Mouse (Mus musculus): ENCODE results near the gene Acr. TPM values are rescaled to one million over a fixed set of nuclear protein-coding genes. Genes with fewer than 3 reads are reported as not detected.

Acr gene
- polyA plus RNA-seq, 1 experiment: 3.2 TPM

GRCm38 (mm10) chr15:89559202-89559731 is 8.9 kb upstream of the Acr start:
- Histone ChIP-seq H3K4me3 (ENCODE audit: insufficient read depth, low read length) (no peak overlapping the region), H3K27ac (ENCODE audit: insufficient read depth, low read length) (no peak overlapping the region), H3K4me1 (ENCODE audit: control insufficient read depth, insufficient read depth, low read length) (no peaks in the 10 kb centered on the region; the same call in 1 of the 2 replicates)
- TF ChIP-seq POLR2A (IDR thresholded peaks at IDR 0.05; ENCODE audit: extremely low read depth, insufficient read depth, low read length): no peak
- TF ChIP-seq CTCF (IDR thresholded peaks at IDR 0.05; ENCODE audit: extremely low read depth, insufficient read depth, low read length): no peak

DNA sequence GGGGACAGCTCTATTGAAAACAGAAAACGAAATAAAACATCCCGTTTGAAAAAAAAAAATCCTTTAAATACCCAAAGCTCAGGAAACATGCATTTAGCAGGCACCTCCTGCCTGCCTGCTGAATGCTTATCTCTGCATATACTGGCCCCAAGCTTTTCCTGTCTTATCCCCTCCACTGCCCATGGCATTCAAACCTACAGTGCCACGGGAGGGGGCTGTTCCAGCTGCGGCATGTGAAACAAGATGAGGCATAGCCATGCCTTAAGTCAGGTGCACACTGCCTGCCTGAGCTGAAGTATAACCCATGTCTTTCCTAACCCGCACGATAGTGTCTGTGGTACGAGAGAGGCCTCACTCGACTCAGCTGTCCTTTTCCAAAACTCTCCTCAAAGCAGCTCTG is 4.0 kb downstream of the Acr start:
- TF ChIP-seq CTCF (IDR thresholded peaks at IDR 0.05; ENCODE audit: extremely low read depth, insufficient read depth, low read length) (no peak), POLR2A (IDR thresholded peaks at IDR 0.05; ENCODE audit: extremely low read depth, insufficient read depth, low read length) (no peak)
- no peak overlapping the region for H3K27ac ChIP-seq (ENCODE audit: insufficient read depth, low read length)
- H3K4me3 ChIP-seq (ENCODE audit: insufficient read depth, low read length): no peak overlapping the region
- no peaks in the 10 kb centered on the region for H3K4me1 ChIP-seq (ENCODE audit: control insufficient read depth, insufficient read depth, low read length)

GRCm38 (mm10) chr15:89582494-89582893 is 14.4 kb downstream of the Acr start:
- no peak overlapping the region for H3K4me3 ChIP-seq (ENCODE audit: insufficient read depth, low read length)
- no peak overlapping the region for H3K27ac ChIP-seq (ENCODE audit: insufficient read depth, low read length)
- H3K4me1 ChIP-seq (ENCODE audit: control insufficient read depth, insufficient read depth, low read length): no peaks in the 10 kb centered on the region
- no peak for TF ChIP-seq CTCF (IDR thresholded peaks at IDR 0.05; ENCODE audit: extremely low read depth, insufficient read depth, low read length)
- TF ChIP-seq POLR2A (IDR thresholded peaks at IDR 0.05; ENCODE audit: extremely low read depth, insufficient read depth, low read length): peak; percentile 34; the same call in 1 of the 2 replicates

DNA sequence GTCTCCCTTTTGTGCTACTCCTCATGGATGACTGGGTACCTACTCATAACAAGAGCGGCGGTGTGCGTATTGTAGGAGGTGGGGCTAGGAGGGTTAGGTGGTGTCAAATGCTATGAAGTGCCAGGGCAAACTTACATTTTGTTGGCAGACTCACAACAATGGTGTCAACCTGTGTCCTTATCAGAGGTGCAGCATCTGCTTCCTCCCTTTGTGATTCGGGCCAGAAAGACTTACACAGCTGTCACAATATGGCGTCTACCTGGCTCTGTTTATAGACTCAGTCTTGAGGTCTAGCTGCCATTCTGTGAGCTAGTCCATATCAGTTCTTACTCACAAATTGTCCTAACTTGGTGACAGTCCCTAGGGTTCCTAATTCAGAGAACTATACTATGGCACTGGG is 17.0 kb downstream of the Acr start:
- no peak overlapping the region for H3K27ac ChIP-seq (ENCODE audit: insufficient read depth, low read length)
- H3K4me1 ChIP-seq (ENCODE audit: control insufficient read depth, insufficient read depth, low read length): no peaks in the 10 kb centered on the region
- no peak overlapping the region for H3K4me3 ChIP-seq (ENCODE audit: insufficient read depth, low read length)
- no peak for TF ChIP-seq CTCF (IDR thresholded peaks at IDR 0.05; ENCODE audit: extremely low read depth, insufficient read depth, low read length)
- no peak for TF ChIP-seq POLR2A (IDR thresholded peaks at IDR 0.05; ENCODE audit: extremely low read depth, insufficient read depth, low read length)

DNA sequence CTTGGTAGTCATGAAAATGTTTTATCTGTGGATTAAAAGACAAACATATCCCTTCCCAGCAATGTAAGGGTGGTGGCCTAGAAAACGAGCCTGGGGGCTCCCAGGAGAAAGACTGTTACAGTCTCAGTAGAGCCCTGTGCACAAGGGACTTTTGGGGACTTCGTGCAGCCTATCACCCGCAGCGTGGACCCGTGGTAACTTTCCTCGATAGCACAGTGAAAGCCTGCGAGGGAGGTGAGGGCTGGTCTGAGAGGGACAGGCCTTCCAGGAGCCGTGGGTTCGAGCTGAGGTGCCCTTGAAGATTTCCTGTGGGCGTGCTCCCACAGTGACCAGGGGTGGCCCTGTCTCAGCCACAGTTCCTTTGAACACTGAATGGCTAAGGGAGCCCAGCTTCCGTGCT is 17.5 kb downstream of the Acr start:
- no peak for TF ChIP-seq CTCF (IDR thresholded peaks at IDR 0.05; ENCODE audit: extremely low read depth, insufficient read depth, low read length)
- TF ChIP-seq POLR2A (IDR thresholded peaks at IDR 0.05; ENCODE audit: extremely low read depth, insufficient read depth, low read length): no peak
- H3K4me3 ChIP-seq (ENCODE audit: insufficient read depth, low read length): no peak overlapping the region
- no peaks in the 10 kb centered on the region for H3K4me1 ChIP-seq (ENCODE audit: control insufficient read depth, insufficient read depth, low read length)
- no peak overlapping the region for H3K27ac ChIP-seq (ENCODE audit: insufficient read depth, low read length)

DNA sequence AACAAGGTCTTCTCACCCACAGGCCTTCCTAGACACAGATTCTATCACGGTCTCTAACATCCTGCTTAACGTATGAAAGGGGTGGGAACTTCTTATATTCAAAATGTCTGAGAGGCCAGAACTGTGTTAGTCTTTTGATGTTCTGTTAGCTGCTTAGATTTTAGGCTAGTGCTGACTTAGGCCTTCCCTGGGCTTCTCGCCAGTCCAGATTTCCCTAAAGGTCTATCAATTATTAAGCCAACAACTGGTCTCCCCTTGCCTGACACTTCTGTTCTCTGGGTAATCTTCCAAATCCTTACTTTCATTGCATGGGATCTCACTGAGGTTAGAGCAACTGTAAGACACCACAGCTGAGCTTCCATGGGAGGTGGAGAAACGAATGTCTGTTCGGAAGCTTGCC is 21.0 kb downstream of the Acr start:
- no peak overlapping the region for H3K4me3 ChIP-seq (ENCODE audit: insufficient read depth, low read length)
- TF ChIP-seq CTCF (IDR thresholded peaks at IDR 0.05; ENCODE audit: extremely low read depth, insufficient read depth, low read length): no peak
- TF ChIP-seq POLR2A (IDR thresholded peaks at IDR 0.05; ENCODE audit: extremely low read depth, insufficient read depth, low read length): no peak
- no peak overlapping the region for H3K27ac ChIP-seq (ENCODE audit: insufficient read depth, low read length)
- H3K4me1 ChIP-seq (ENCODE audit: control insufficient read depth, insufficient read depth, low read length): no peaks in the 10 kb centered on the region

GRCm38 (mm10) chr15:89591317-89591716 is 23.2 kb downstream of the Acr start:
- no peak overlapping the region for H3K27ac ChIP-seq (ENCODE audit: insufficient read depth, low read length)
- no peak for TF ChIP-seq CTCF (IDR thresholded peaks at IDR 0.05; ENCODE audit: extremely low read depth, insufficient read depth, low read length)
- TF ChIP-seq POLR2A (IDR thresholded peaks at IDR 0.05; ENCODE audit: extremely low read depth, insufficient read depth, low read length): no peak

GRCm38 (mm10) chr15:89591723-89592455 is 23.8 kb downstream of the Acr start, which contains the start of gene Rabl2:
TSS of gene Rabl2 (minus strand) at chr15:89591923.
- no peaks in the 10 kb centered on the region for H3K4me1 ChIP-seq (ENCODE audit: control insufficient read depth, insufficient read depth, low read length)
- H3K4me3 ChIP-seq (ENCODE audit: insufficient read depth, low read length): peak within 1 kb of the TSS; percentile 56
- no peak within 1 kb of the TSS for H3K27ac ChIP-seq (ENCODE audit: insufficient read depth, low read length)
- TF ChIP-seq CTCF (IDR thresholded peaks at IDR 0.05; ENCODE audit: extremely low read depth, insufficient read depth, low read length) (no peak), POLR2A (IDR thresholded peaks at IDR 0.05; ENCODE audit: extremely low read depth, insufficient read depth, low read length) (peak; percentile 78; the same call in 1 of the 2 replicates)

More at GRCm38 (mm10) chr15:89591317-89591716, 23.2 kb downstream of the Acr start:
- H3K4me1 ChIP-seq (ENCODE audit: control insufficient read depth, insufficient read depth, low read length): no peaks in the 10 kb centered on the region
- peak overlapping the region; percentile 56 for H3K4me3 ChIP-seq (ENCODE audit: insufficient read depth, low read length)

DNA sequence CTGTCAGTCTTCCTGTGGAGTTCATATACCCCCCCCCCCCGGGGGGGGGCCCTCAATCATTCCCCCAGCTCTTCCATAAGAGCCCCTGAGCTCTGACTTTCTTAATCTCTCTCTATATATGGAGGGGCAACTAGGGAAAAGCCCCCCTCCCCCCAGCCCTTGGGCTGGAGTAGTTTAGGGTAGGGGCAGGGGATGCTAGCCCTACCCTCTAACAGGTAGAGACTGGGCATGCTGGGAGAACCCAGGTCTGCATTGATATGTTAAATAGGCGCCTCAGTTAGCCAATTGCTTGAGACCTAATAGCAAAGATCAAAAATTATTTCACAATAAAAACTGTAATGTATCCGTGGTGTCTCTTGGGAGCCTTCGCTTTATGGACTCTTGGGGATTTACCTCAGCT is 24.4 kb downstream of the Acr start:
- Histone ChIP-seq H3K4me1 (ENCODE audit: control insufficient read depth, insufficient read depth, low read length) (no peaks in the 10 kb centered on the region), H3K4me3 (ENCODE audit: insufficient read depth, low read length) (peak overlapping the region; percentile 56; the same call in 1 of the 2 replicates), H3K27ac (ENCODE audit: insufficient read depth, low read length) (no peak overlapping the region)
- TF ChIP-seq CTCF (IDR thresholded peaks at IDR 0.05; ENCODE audit: extremely low read depth, insufficient read depth, low read length) (no peak), POLR2A (IDR thresholded peaks at IDR 0.05; ENCODE audit: extremely low read depth, insufficient read depth, low read length) (no peak)

All from cortical plate, adult 2 months (tissue).